Mouse (Mus musculus) CH12.LX (cell line): Measurements from ENCODE around the gene Gpnmb. TPM values are rescaled to one million over a fixed set of nuclear protein-coding genes. Genes with fewer than 3 reads are reported as not detected.

Experiments
- DNase-seq: peaks from one replicate; pipeline ENCODE4 v3.0.0-alpha.2; 2013; ENCODE audit errors: extremely low read depth
- H3K27ac ChIP-seq: 2 replicates; pipeline ENCODE4 v1.5.1; 2012; ENCODE audit warnings: low read depth, mild to moderate bottlenecking, control low read depth, moderate library complexity; ENCODE audit not compliant: insufficient read depth
- H3K27me3 ChIP-seq: replicated peaks from 2 replicates; pipeline ENCODE3; 2012; ENCODE audit warnings: inconsistent platforms
- H3K36me3 ChIP-seq, 2 experiments: replicated peaks in 1 of 2; 2 replicates each; pipeline versions ENCODE3 to v1.6.1; 2012; ENCODE audit warnings: inconsistent platforms in 1 of 2, low read length in 1 of 2, mild to moderate bottlenecking in 1 of 2, mixed read lengths in 1 of 2, moderate library complexity in 1 of 2; ENCODE audit not compliant: control insufficient read depth in 1 of 2, insufficient read depth in 1 of 2
- H3K4me1 ChIP-seq, 2 experiments: 2 replicates each; pipeline ENCODE4 v1.6.1; 2012; ENCODE audit warnings: inconsistent platforms in 1 of 2, moderate library complexity in 1 of 2; ENCODE audit not compliant: insufficient read depth in 2 of 2, control insufficient read depth in 1 of 2
- H3K4me2 ChIP-seq: 2 replicates; pipeline ENCODE4 v1.6.1; 2012; ENCODE audit warnings: low read depth, mild to moderate bottlenecking, control low read depth; ENCODE audit not compliant: poor library complexity, insufficient read depth, severe bottlenecking
- H3K4me3 ChIP-seq, 3 experiments: fragments of 150-350 bp in 1 of 3; sonication (generic) in 1 of 3; replicated peaks in 1 of 3; 2 replicates each; pipeline versions ENCODE3 to v1.5.1; 2011 to 2012; ENCODE audit warnings: low read depth in 2 of 3, low read length in 2 of 3, mild to moderate bottlenecking in 2 of 3, moderate library complexity in 2 of 3, control low read depth in 1 of 3, improper control_type of control experiment in 1 of 3, inconsistent platforms in 1 of 3, mixed read lengths in 1 of 3; ENCODE audit not compliant: poor library complexity in 1 of 3
- H3K79me2 ChIP-seq: replicated peaks from 2 replicates; pipeline ENCODE4 v1.6.1; 2012; ENCODE audit warnings: mild to moderate bottlenecking, moderate library complexity; ENCODE audit not compliant: control insufficient read depth, poor library complexity, insufficient read depth, severe bottlenecking; ENCODE audit errors: extremely low read depth
- H3K9ac ChIP-seq: 2 replicates; pipeline ENCODE4 v1.6.1; 2012; ENCODE audit warnings: low read depth, mild to moderate bottlenecking, control low read depth, moderate library complexity; ENCODE audit not compliant: insufficient read depth
- H3K9me3 ChIP-seq: replicated peaks from 2 replicates; pipeline ENCODE3; 2012; ENCODE audit warnings: low read length, inconsistent platforms, mixed read lengths
- BHLHE40 ChIP-seq: IDR thresholded peaks from 2 replicates; pipeline ENCODE4 v1.6.1; 2011; ENCODE audit warnings: mild to moderate bottlenecking, low read depth, low read length, improper control_type of control experiment
- CTCF ChIP-seq, 2 experiments: IDR thresholded peaks in 1 of 2; conservative IDR thresholded peaks in 1 of 2; 2 replicates each; pipeline ENCODE4 v1.5.1; 2011 to 2012; ENCODE audit warnings: low read depth in 2 of 2, low read length in 2 of 2, improper control_type of control experiment in 1 of 2, inconsistent platforms in 1 of 2, mild to moderate bottlenecking in 1 of 2, moderate library complexity in 1 of 2
- EP300 ChIP-seq: IDR thresholded peaks from 2 replicates; pipeline ENCODE4 v1.6.1; 2011; ENCODE audit warnings: low read length, improper control_type of control experiment
- GABPA ChIP-seq: IDR thresholded peaks from 2 replicates; pipeline ENCODE4 v1.6.1; 2012; ENCODE audit warnings: low read depth, low read length, improper control_type of control experiment, inconsistent platforms; ENCODE audit not compliant: insufficient replicate concordance
- IRF4 ChIP-seq: IDR thresholded peaks from 2 replicates; pipeline ENCODE4 v1.6.1; 2014; ENCODE audit warnings: low read depth, mild to moderate bottlenecking, inconsistent platforms, low read length, improper control_type of control experiment
- MAZ ChIP-seq: IDR thresholded peaks from 2 replicates; pipeline ENCODE4 v1.6.1; 2012; ENCODE audit warnings: low read depth, mild to moderate bottlenecking, inconsistent platforms, low read length, improper control_type of control experiment, moderate library complexity
- MEF2A ChIP-seq: IDR thresholded peaks from 2 replicates; pipeline ENCODE4 v1.6.1; 2014; ENCODE audit warnings: low read depth, mild to moderate bottlenecking, inconsistent platforms, low read length, improper control_type of control experiment, borderline replicate concordance
- MXI1 ChIP-seq: IDR thresholded peaks from 2 replicates; pipeline ENCODE4 v1.6.1; 2011; ENCODE audit warnings: mild to moderate bottlenecking, low read depth, low read length, improper control_type of control experiment
- MYC ChIP-seq: IDR thresholded peaks from 2 replicates; pipeline ENCODE4 v1.6.1; 2011; ENCODE audit warnings: low read depth, mild to moderate bottlenecking, improper control_type of control experiment, low read length
- NRF1 ChIP-seq: IDR thresholded peaks from 2 replicates; pipeline ENCODE4 v1.6.1; 2014; ENCODE audit warnings: low read depth, mild to moderate bottlenecking, inconsistent platforms, low read length, improper control_type of control experiment, moderate library complexity
- POLR2A ChIP-seq: IDR thresholded peaks from 2 replicates; pipeline ENCODE4 v1.6.1; 2011; ENCODE audit warnings: low read depth, mild to moderate bottlenecking, improper control_type of control experiment, low read length
- POLR2AphosphoS2 ChIP-seq: IDR thresholded peaks from 2 replicates; pipeline ENCODE4 v1.6.1; 2011; ENCODE audit warnings: low read depth, low read length, improper control_type of control experiment
- RCOR1 ChIP-seq: conservative IDR thresholded peaks from 2 replicates; pipeline ENCODE4 v1.6.1; 2012; ENCODE audit warnings: low read depth, mild to moderate bottlenecking, inconsistent platforms, low read length, improper control_type of control experiment
- SIN3A ChIP-seq: IDR thresholded peaks from 2 replicates; pipeline ENCODE4 v1.6.1; 2012; ENCODE audit warnings: low read length, improper control_type of control experiment, inconsistent platforms
- USF1 ChIP-seq: IDR thresholded peaks from 2 replicates; pipeline ENCODE4 v1.6.1; 2014; ENCODE audit warnings: low read depth, mild to moderate bottlenecking, inconsistent platforms, low read length, improper control_type of control experiment
- ZC3H11A ChIP-seq: IDR thresholded peaks from 2 replicates; pipeline ENCODE4 v1.6.1; 2012; ENCODE audit warnings: low read depth, mild to moderate bottlenecking, inconsistent platforms, low read length, improper control_type of control experiment
- ZKSCAN1 ChIP-seq: IDR thresholded peaks from 2 replicates; pipeline ENCODE4 v1.6.1; 2012; ENCODE audit warnings: low read depth, inconsistent platforms, low read length, improper control_type of control experiment, borderline replicate concordance
- ZNF384 ChIP-seq: IDR thresholded peaks from 2 replicates; pipeline ENCODE4 v1.6.1; 2012; ENCODE audit warnings: low read depth, low read length, improper control_type of control experiment, inconsistent platforms
- dilution Hi-C: fragments of 300-500 bp; cut with MboI; formaldehyde crosslinking; loops from 2 replicates; pipeline ENCODE4 v1.14.3; 2020; ENCODE audit warnings: low sequenced_read_pairs; ENCODE audit not compliant: extremely low pct_unique_long_range_greater_than_20kb, extremely low pct_ligation_motif_present
- in situ Hi-C: fragments of 300-500 bp; cut with MboI; formaldehyde crosslinking; loops from 3 replicates; pipeline ENCODE4 v1.14.3; 2019; ENCODE audit warnings: low sequenced_read_pairs, low pct_ligation_motif_present, low pct_unique_long_range_greater_than_20kb, mixed read lengths
- polyA plus RNA-seq: library from polyadenylated mRNA; unstranded; fragments of >175 nt; gene quantifications from 2 replicates; pipeline ENCODE4 v1.2.1, GENCODE M21; 2012; ENCODE audit warnings: low read depth; ENCODE audit not compliant: insufficient read length
- total RNA-seq, 2 experiments: library from RNA; depleted of rRNA; stranded (reverse); fragments of 300-350 nt in 1 of 2; fragments of >200 nt in 1 of 2; gene quantifications; 2 replicates each; pipeline ENCODE4 v1.2.3; 2012 to 2014

Gene Gpnmb
- total and polyA plus RNA-seq, 3 experiments, result 0.24 TPM; not detected in 2

- no peaks in the 10 kb centered on the region for H3K36me3 ChIP-seq
- TF ChIP-seq MAZ (no peak), POLR2AphosphoS2 (no peak), POLR2A (no peak), GABPA (no peak), MEF2A (no peak), MYC (no peak), USF1 (no peak), NRF1 (no peak), ZC3H11A (no peak), CTCF (conservative IDR thresholded peaks at IDR 0.05 in 1 of 2, IDR thresholded peaks at IDR 0.05 in 1 of 2; ENCODE audit: low read depth in 2 of 2, low read length in 2 of 2) (no peak), SIN3A (no peak), ZKSCAN1 (no peak)
- TF ChIP-seq, all 38 proteins: peak for 0
- no peaks in the 10 kb centered on the region for H3K9me3 ChIP-seq
- H3K79me2 ChIP-seq, result no peaks in the 10 kb centered on the region
- H3K27me3 ChIP-seq, result no peaks in the 10 kb centered on the region
- H3K27ac ChIP-seq, result no peak overlapping the region
- in situ Hi-C loops (no loop called here), dilution Hi-C loops (no loop called here)
- H3K4me1 ChIP-seq, result no peaks in the 10 kb centered on the region
- no peak overlapping the region for H3K4me2 ChIP-seq
- H3K4me3 ChIP-seq, result no peak overlapping the region
- no peak overlapping the region for H3K9ac ChIP-seq
- no peak for DNase-seq
Observed at GRCm38 (mm10) chr6:49022384-49022783, 14.0 kb upstream of the Gpnmb start.

- H3K36me3 ChIP-seq, result no peaks in the 10 kb centered on the region
- dilution Hi-C loops, result no loop called here
- H3K4me1 ChIP-seq, result no peaks in the 10 kb centered on the region
- peak; percentile 72 for TF ChIP-seq BHLHE40
- TF ChIP-seq EP300, result no peak
- TF ChIP-seq, all 38 proteins: peak for 1
- H3K27me3 ChIP-seq, result no peaks in the 10 kb centered on the region
- no peaks in the 10 kb centered on the region for H3K79me2 ChIP-seq
- H3K27ac ChIP-seq, result no peak overlapping the region
- no peak overlapping the region for H3K4me2 ChIP-seq
- H3K9ac ChIP-seq, result no peak overlapping the region
- no peak for DNase-seq
- H3K9me3 ChIP-seq, result no peaks in the 10 kb centered on the region
- no peak overlapping the region for H3K4me3 ChIP-seq
- in situ Hi-C loops, result no loop called here
Observed at GRCm38 (mm10) chr6:49023315-49023714, 13.0 kb upstream of the Gpnmb start.

GRCm38 (mm10) chr6:49025290-49025689, 11.1 kb upstream of the Gpnmb start:
- Histone ChIP-seq H3K79me2 (no peaks in the 10 kb centered on the region), H3K4me1 (no peaks in the 10 kb centered on the region)
- dilution Hi-C loops, result no loop called here

More at GRCm38 (mm10) chr6:49025290-49025689, 11.1 kb upstream of the Gpnmb start:
- TF ChIP-seq ZNF384 (no peak), RCOR1 (no peak), EP300 (no peak), MXI1 (no peak), IRF4 (no peak), USF1 (no peak)
- TF ChIP-seq, all 38 proteins: peak for 0
- Histone ChIP-seq H3K4me3 (no peak overlapping the region), H3K36me3 (no peaks in the 10 kb centered on the region), H3K27ac (no peak overlapping the region), H3K9me3 (no peaks in the 10 kb centered on the region), H3K9ac (no peak overlapping the region), H3K27me3 (no peaks in the 10 kb centered on the region), H3K4me2 (no peak overlapping the region)
- no peak for DNase-seq
- in situ Hi-C loops, result no loop called here
